Mouse (Mus musculus) G1E (cell line): ENCODE measurements at regions not wholly inside any gene's neighbourhood (a gene's known extent, or its start where the extent isn't known, plus 50 kb on each side); places are given as distances from the start of the nearest gene placed in this dataset.

Experiments used
- ATAC-seq: 2 replicates; pipeline ENCODE4 v1.8.0; 2016; ENCODE audit warnings: mild to moderate bottlenecking; ENCODE audit not compliant: insufficient number of reproducible peaks, poor library complexity, low FRiP score, severe bottlenecking; ENCODE audit errors: extremely low read depth
- DNase-seq: peaks from one replicate; pipeline ENCODE4 v3.0.0; 2012; ENCODE audit warnings: low spot score
- H3K27me3 ChIP-seq: 2 replicates; pipeline ENCODE4 v1.6.1; 2012; ENCODE audit warnings: mild to moderate bottlenecking, low read length, inconsistent platforms; ENCODE audit not compliant: insufficient read depth
- H3K36me3 ChIP-seq: replicated peaks from 2 replicates; pipeline ENCODE3; 2012; ENCODE audit warnings: mild to moderate bottlenecking, inconsistent platforms
- H3K4me1 ChIP-seq: 2 replicates; pipeline ENCODE4 v1.6.1; 2012; ENCODE audit warnings: low read depth, low read length, inconsistent platforms, mixed read lengths; ENCODE audit not compliant: insufficient read depth
- H3K4me3 ChIP-seq: 2 replicates; pipeline ENCODE4 v1.5.1; 2012; ENCODE audit warnings: low read depth, mild to moderate bottlenecking, inconsistent platforms, low read length, moderate library complexity, mixed read lengths
- H3K9me3 ChIP-seq: replicated peaks from 2 replicates; pipeline ENCODE4 v1.6.1; 2012; ENCODE audit warnings: inconsistent platforms
- CTCF ChIP-seq: IDR thresholded peaks from 2 replicates; pipeline ENCODE4 v1.5.1; 2012; ENCODE audit warnings: low read depth, low read length, inconsistent platforms, mixed read lengths
- GATA1 ChIP-seq: IDR thresholded peaks from 2 replicates; pipeline ENCODE4 v1.6.1; 2012; ENCODE audit warnings: borderline replicate concordance, low read length, inconsistent platforms, mixed read lengths
- GATA2 ChIP-seq: IDR thresholded peaks from 2 replicates; pipeline ENCODE4 v1.6.1; 2012; ENCODE audit warnings: low read depth, low read length, inconsistent platforms, borderline replicate concordance
- POLR2AphosphoS5 ChIP-seq: IDR thresholded peaks from 2 replicates; pipeline ENCODE4 v1.6.1; 2012; ENCODE audit warnings: low read depth, low read length, inconsistent platforms; ENCODE audit not compliant: insufficient replicate concordance
- TAL1 ChIP-seq: conservative IDR thresholded peaks from 2 replicates; pipeline ENCODE4 v1.6.1; 2012; ENCODE audit warnings: low read depth, low read length, inconsistent platforms, mixed read lengths

GRCm38 (mm10) chr3:21983993-21984725 is 92.3 kb upstream of the Tbl1xr1 start:
- TF ChIP-seq GATA1 (no peak), CTCF (no peak), TAL1 (no peak), POLR2AphosphoS5 (no peak), GATA2 (no peak)
- H3K27me3 ChIP-seq: no peaks in the 10 kb centered on the region
- ATAC-seq: no peak
- H3K36me3 ChIP-seq: no peaks in the 10 kb centered on the region
- H3K4me1 ChIP-seq: peaks cover 57% of the 10 kb centered on the region
- H3K9me3 ChIP-seq: peaks cover 5% of the 10 kb centered on the region
- H3K4me3 ChIP-seq: no peak overlapping the region
- no peak for DNase-seq

GRCm38 (mm10) chr3:21984807-21985206 is 91.6 kb upstream of the Tbl1xr1 start:
- H3K4me3 ChIP-seq: no peak overlapping the region
- TF ChIP-seq GATA2 (no peak), GATA1 (no peak), POLR2AphosphoS5 (no peak), TAL1 (no peak), CTCF (no peak)
- H3K9me3 ChIP-seq: peaks cover 5% of the 10 kb centered on the region
- DNase-seq (no peak), ATAC-seq (no peak)
- H3K36me3 ChIP-seq: no peaks in the 10 kb centered on the region
- no peaks in the 10 kb centered on the region for H3K27me3 ChIP-seq
- H3K4me1 ChIP-seq: peaks cover 60% of the 10 kb centered on the region

DNA sequence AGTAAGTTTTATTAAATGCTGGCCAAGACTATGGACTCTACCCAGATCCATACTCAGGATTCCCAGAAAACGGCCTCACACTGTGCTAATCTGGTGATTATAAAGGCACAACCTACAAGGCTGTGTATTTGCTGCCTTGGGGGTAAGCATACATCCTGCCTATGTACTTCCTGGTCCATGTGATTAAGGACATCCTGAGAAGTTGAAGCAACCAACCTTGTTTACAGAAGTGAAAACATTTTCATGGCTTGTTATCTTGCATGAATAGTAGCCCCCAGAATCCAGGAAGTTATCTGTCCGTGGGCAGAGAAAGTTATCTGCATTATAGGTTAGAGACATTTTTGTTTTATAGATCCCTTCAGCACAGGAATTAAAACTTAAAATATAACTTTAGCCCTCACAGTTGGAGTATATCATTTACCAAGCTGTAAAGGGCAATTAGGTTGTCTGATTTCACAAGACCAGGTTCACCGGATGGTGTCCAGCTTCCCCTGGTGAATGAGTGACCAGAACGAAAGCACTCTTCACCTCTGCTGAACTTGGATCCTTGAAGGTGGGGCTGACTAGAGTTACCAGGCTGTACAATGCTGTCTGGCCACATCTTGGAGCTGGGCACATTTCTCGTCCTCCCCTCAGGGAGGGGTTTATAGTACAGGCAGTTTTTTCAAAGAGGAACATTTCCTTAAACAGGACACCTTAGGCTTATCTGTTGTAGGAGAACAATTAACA is 90.1 kb upstream of the Tbl1xr1 start:
- H3K27me3 ChIP-seq: no peaks in the 10 kb centered on the region
- peaks cover 74% of the 10 kb centered on the region for H3K4me1 ChIP-seq
- no peak for DNase-seq
- H3K9me3 ChIP-seq: peaks cover 4% of the 10 kb centered on the region
- ATAC-seq: no peak
- no peak overlapping the region; the same call in 1 of the 2 replicates for H3K4me3 ChIP-seq
- H3K36me3 ChIP-seq: no peaks in the 10 kb centered on the region
- TF ChIP-seq CTCF: no peak
- TF ChIP-seq TAL1: no peak
- no peak for TF ChIP-seq GATA1
- no peak for TF ChIP-seq POLR2AphosphoS5
- TF ChIP-seq GATA2: no peak

DNA sequence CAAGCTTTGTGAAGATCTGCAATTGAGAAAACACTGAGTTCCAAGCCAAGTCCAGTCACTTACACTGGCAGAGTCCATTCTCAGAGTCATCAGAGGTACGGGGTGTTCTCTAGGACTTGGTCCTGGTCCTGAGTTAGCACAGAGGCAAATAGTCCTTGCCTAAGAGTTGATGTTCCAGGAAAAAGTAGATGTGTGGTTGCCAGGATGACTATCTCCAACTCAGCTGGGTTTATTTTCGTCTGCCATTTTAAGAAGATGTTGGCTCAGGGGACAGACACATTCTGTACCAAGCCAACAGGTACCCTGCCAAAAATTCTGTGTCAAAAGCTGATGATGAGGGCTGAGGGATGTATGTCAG is 89.6 kb upstream of the Tbl1xr1 start:
- DNase-seq (no peak), ATAC-seq (no peak)
- no peaks in the 10 kb centered on the region for H3K36me3 ChIP-seq
- H3K9me3 ChIP-seq: no peaks in the 10 kb centered on the region
- H3K4me1 ChIP-seq: peaks cover 79% of the 10 kb centered on the region
- H3K4me3 ChIP-seq: no peak overlapping the region; the same call in 1 of the 2 replicates
- TF ChIP-seq POLR2AphosphoS5: no peak
- TF ChIP-seq GATA2: no peak
- no peak for TF ChIP-seq CTCF
- TF ChIP-seq TAL1: no peak
- TF ChIP-seq GATA1: no peak
- H3K27me3 ChIP-seq: no peaks in the 10 kb centered on the region

DNA sequence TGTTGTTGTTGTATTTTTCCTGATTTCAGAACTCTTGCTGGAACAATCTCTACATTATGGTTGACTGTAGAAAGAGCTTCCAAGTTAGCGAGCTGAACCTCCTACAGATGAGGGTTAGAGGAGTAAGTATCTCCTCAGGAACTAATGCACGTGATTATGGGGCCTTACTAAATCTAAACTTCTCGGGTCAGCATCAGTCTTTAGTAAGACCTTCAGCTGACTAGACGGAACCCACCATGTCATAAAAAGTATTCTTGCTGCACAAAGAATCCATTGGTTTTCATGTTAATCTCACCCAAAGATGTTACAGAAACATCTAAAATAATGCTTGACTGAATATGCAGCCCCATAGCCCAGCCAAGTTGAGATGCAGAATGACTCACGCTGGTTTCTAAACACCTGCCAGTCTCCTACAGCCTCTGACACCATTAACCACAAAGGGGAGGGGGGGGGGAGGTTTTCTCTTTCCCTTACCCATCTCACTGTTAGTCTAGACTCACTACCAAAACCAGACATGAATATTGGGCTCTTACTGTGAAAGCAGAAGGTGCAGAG is 88.9 kb upstream of the Tbl1xr1 start:
- peak; percentile 35 for ATAC-seq
- TF ChIP-seq GATA2: no peak
- TF ChIP-seq CTCF: no peak
- TF ChIP-seq POLR2AphosphoS5: no peak
- no peak for TF ChIP-seq GATA1
- TF ChIP-seq TAL1: no peak
- peaks cover 83% of the 10 kb centered on the region for H3K4me1 ChIP-seq

DNA sequence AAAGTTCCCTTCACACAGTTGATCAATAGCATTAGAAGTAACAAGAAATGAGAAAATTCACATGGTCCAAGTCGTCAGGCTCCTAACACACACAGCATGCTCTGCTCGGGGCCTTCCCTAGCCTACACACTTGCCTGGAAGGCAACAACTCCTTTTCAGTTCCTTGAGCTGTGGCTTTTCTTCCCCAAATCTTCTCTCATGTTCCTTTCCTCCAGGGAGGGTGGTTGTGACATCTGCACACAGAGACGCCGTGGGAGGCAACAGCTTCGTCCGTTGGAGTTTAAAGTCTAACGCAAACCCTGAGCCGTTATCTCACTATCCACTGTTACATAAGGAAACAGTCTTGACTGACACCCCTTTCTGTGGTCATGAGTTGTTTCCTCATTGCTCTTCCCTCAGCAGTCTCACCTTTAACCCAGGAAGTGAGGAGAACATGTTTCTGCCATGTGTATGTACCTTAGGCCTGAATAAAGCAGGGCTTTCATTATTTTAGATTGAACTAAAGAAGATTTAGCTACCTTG is 88.4 kb upstream of the Tbl1xr1 start:
- no peaks in the 10 kb centered on the region for H3K27me3 ChIP-seq
- peak; percentile 40 for TF ChIP-seq TAL1
- no peak for TF ChIP-seq CTCF
- no peak for TF ChIP-seq POLR2AphosphoS5
- TF ChIP-seq GATA1: no peak
- no peak for TF ChIP-seq GATA2
- H3K36me3 ChIP-seq: no peaks in the 10 kb centered on the region
- ATAC-seq: peak; percentile 77
- peaks cover 84% of the 10 kb centered on the region for H3K4me1 ChIP-seq
- peak overlapping the region; percentile 39; the same call in 1 of the 2 replicates for H3K4me3 ChIP-seq
- peak; percentile 31 for DNase-seq
- no peaks in the 10 kb centered on the region for H3K9me3 ChIP-seq

More for the DNA sequence above, 88.9 kb upstream of the Tbl1xr1 start:
- Histone ChIP-seq H3K4me3 (peak overlapping the region; percentile 39; the same call in 1 of the 2 replicates), H3K36me3 (no peaks in the 10 kb centered on the region), H3K9me3 (no peaks in the 10 kb centered on the region), H3K27me3 (no peaks in the 10 kb centered on the region)
- peak; percentile 33 for DNase-seq
